15 mouse cellular contexts compared by ENCODE assay signal in genomic region chr14:25844372-25844771, GRCm38 (mm10). TPM values are rescaled to one million over a fixed set of nuclear protein-coding genes. Genes with fewer than 3 reads are reported as not detected.
"Had no signal": no experiment of that assay in that cellular context is flagged by ENCODE, and none has a peak within 500 bp of the region (broad histone marks: within the 10 kb centered on the region; RNA-seq: fewer than 3 reads in every experiment).

No protein-coding gene starts in this region.

- H3K4me2 ChIP-seq: limb, embryonic 12.5 days; liver, embryonic 13.5 days; lung, embryonic 15.5 days; midbrain, embryonic 12.5 days had no signal

- H3K9ac ChIP-seq: limb, embryonic 12.5 days; liver, embryonic 13.5 days; liver, postnatal 0 days; lung, embryonic 15.5 days; midbrain, embryonic 12.5 days had no signal

- ATAC-seq: liver, postnatal 0 days; midbrain, embryonic 16.5 days had no signal

- H3K27ac ChIP-seq: limb, embryonic 12.5 days; liver, embryonic 13.5 days; lung, embryonic 15.5 days; midbrain, embryonic 12.5 days had no signal

- H3K4me3 ChIP-seq: limb, embryonic 12.5 days; liver, embryonic 13.5 days; lung, embryonic 15.5 days; midbrain, embryonic 12.5 days had no signal

- DNase-seq: kidney, postnatal 4 days; liver; liver, embryonic 13.5 days; liver, postnatal 0 days; right cerebral cortex, postnatal 14 days; thymus, postnatal 4 days had no signal

- H3K9me3 ChIP-seq: limb, embryonic 12.5 days; liver, embryonic 13.5 days; lung, embryonic 15.5 days; midbrain, embryonic 12.5 days had no signal

- H3K36me3 ChIP-seq: limb, embryonic 12.5 days; liver, embryonic 13.5 days; lung, embryonic 15.5 days; midbrain, embryonic 12.5 days had no signal

RNA-seq across cellular contexts. Expression of gene Plac9a, which starts 58.5 kb away (rescaled TPM):
- total RNA-seq: layer of hippocampus, adult 2 months; left cerebral cortex, postnatal 36 days; megakaryocyte-erythroid progenitor cell, adult 5-6 weeks had no signal
- polyA plus RNA-seq: limb, embryonic 12.5 days; liver, postnatal 0 days; midbrain, embryonic 12.5 days; midbrain, embryonic 16.5 days; neural tube, embryonic 14.5 days; stomach, embryonic 16.5 days had no signal
